Mouse (Mus musculus): ENCODE results near the gene 1700008O03Rik. TPM values are rescaled to one million over a fixed set of nuclear protein-coding genes. Genes with fewer than 3 reads are reported as not detected.

Gene 1700008O03Rik
- total and polyA plus RNA-seq, 3 experiments: 0.95 TPM; not detected in 2

DNA sequence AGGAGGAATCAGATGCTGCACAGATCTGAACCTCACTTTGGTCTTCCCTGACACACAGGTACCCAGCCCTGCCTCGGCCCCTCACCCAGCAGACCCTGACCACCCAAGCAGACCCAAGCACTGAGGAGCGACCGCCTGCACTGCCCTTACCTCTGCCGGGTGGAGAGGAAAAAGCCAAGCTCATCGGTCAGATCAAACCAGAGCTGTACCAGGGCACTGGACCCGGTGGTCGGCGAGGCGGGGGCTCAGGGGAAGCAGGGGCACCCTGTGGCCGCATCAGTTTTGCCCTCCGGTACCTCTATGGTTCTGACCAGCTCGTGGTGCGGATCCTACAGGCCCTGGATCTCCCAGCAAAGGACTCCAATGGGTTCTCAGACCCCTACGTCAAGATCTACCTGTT, 6.7 kb upstream of the 1700008O03Rik start:
- no peaks in the 10 kb centered on the region for H3K27me3 ChIP-seq (ENCODE audit: control insufficient read depth in 1 of 2, insufficient read depth in 2 of 2, low read length in 2 of 2)
- no peak for DNase-seq (ENCODE audit: low read depth, low spot score)
- H3K27ac ChIP-seq (ENCODE audit: control insufficient read depth, low read depth, low read length): no peak overlapping the region
- no peak overlapping the region for H3K9ac ChIP-seq (ENCODE audit: control insufficient read depth, low read depth, low read length, poor library complexity, severe bottlenecking)
- no peak overlapping the region for H3K4me3 ChIP-seq (ENCODE audit: control insufficient read depth in 1 of 2, insufficient read depth in 1 of 2, low read depth in 2 of 2, low read length in 2 of 2)
- no peaks in the 10 kb centered on the region for H3K79me2 ChIP-seq (ENCODE audit: control insufficient read depth, insufficient read depth, low read length, poor library complexity)
- no peak for TF ChIP-seq ELF1 (IDR thresholded peaks at IDR 0.05; ENCODE audit: low read depth, low read length)
- no peak for TF ChIP-seq E2F4 (IDR thresholded peaks at IDR 0.05; ENCODE audit: borderline replicate concordance, low read depth, low read length)
- TF ChIP-seq RCOR1 (IDR thresholded peaks at IDR 0.05; ENCODE audit: low read depth, low read length): no peak
- no peak for TF ChIP-seq UBTF (IDR thresholded peaks at IDR 0.05; ENCODE audit: borderline replicate concordance, insufficient read depth, low read depth, low read length)
- TF ChIP-seq MAX (IDR thresholded peaks at IDR 0.05; ENCODE audit: low read length): no peak
- no peak for TF ChIP-seq CHD1 (IDR thresholded peaks at IDR 0.05; ENCODE audit: low read depth, low read length)
- TF ChIP-seq TCF12 (IDR thresholded peaks at IDR 0.05; ENCODE audit: low read depth, low read length): no peak
- TF ChIP-seq SIN3A (IDR thresholded peaks at IDR 0.05; ENCODE audit: low read length): no peak
- no peak for TF ChIP-seq KAT2A (conservative IDR thresholded peaks at IDR 0.05; ENCODE audit: low read depth, low read length)
- no peak for TF ChIP-seq ZC3H11A (IDR thresholded peaks at IDR 0.05; ENCODE audit: low read depth, low read length)
- TF ChIP-seq EP300 (IDR thresholded peaks at IDR 0.05; ENCODE audit: low read depth in 1 of 2, low read length in 2 of 2): no peak
- TF ChIP-seq GABPA (IDR thresholded peaks at IDR 0.05; ENCODE audit: low read depth, low read length): no peak
- no peak for TF ChIP-seq POLR2A (IDR thresholded peaks at IDR 0.05; ENCODE audit: control insufficient read depth in 1 of 2, insufficient read depth in 1 of 2, low read depth in 1 of 2, low read length in 2 of 2, poor library complexity in 1 of 2)
- no peaks in the 10 kb centered on the region for H3K9me3 ChIP-seq (replicated peaks; ENCODE audit: insufficient read depth, low read length)
- no peaks in the 10 kb centered on the region for H3K36me3 ChIP-seq (ENCODE audit: control insufficient read depth in 1 of 2, insufficient read depth in 2 of 2, low read length in 2 of 2)
- no peaks in the 10 kb centered on the region for H3K4me1 ChIP-seq (ENCODE audit: control insufficient read depth in 1 of 2, insufficient read depth in 2 of 2, low read length in 2 of 2)

DNA sequence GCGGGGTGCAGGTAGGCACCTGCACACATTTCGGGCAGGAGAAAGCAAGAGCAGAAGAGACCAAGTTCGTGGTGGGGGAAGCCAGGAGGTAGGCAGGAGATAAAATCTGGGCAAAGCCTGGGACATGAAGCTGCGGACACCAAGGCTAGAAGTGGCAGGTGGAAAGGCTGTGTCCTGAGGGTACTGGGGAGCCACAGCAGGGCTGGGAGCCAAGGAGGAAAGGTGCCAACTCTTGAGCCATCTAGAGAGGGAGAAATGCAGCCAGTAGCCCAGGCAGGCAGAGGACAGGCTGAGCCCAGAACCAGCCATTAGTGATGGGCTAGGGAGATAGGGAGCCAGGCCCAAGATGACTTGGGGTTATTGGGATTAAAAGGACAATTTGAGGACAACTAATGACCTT, 6.2 kb upstream of the 1700008O03Rik start:
- Histone ChIP-seq H3K9ac (ENCODE audit: control insufficient read depth, low read depth, low read length, poor library complexity, severe bottlenecking) (no peak overlapping the region), H3K79me2 (ENCODE audit: control insufficient read depth, insufficient read depth, low read length, poor library complexity) (no peaks in the 10 kb centered on the region), H3K4me3 (ENCODE audit: control insufficient read depth in 1 of 2, insufficient read depth in 1 of 2, low read depth in 2 of 2, low read length in 2 of 2) (no peak overlapping the region), H3K4me1 (ENCODE audit: control insufficient read depth in 1 of 2, insufficient read depth in 2 of 2, low read length in 2 of 2) (no peaks in the 10 kb centered on the region), H3K36me3 (ENCODE audit: control insufficient read depth in 1 of 2, insufficient read depth in 2 of 2, low read length in 2 of 2) (no peaks in the 10 kb centered on the region), H3K27ac (ENCODE audit: control insufficient read depth, low read depth, low read length) (no peak overlapping the region), H3K9me3 (replicated peaks; ENCODE audit: insufficient read depth, low read length) (no peaks in the 10 kb centered on the region), H3K27me3 (ENCODE audit: control insufficient read depth in 1 of 2, insufficient read depth in 2 of 2, low read length in 2 of 2) (no peaks in the 10 kb centered on the region)
- TF ChIP-seq NRF1 (IDR thresholded peaks at IDR 0.05; ENCODE audit: insufficient read depth, low read depth, low read length, poor library complexity, severe bottlenecking) (no peak), TAL1 (IDR thresholded peaks at IDR 0.05; ENCODE audit: low read length) (no peak)
- DNase-seq (ENCODE audit: low read depth, low spot score): no peak

DNA sequence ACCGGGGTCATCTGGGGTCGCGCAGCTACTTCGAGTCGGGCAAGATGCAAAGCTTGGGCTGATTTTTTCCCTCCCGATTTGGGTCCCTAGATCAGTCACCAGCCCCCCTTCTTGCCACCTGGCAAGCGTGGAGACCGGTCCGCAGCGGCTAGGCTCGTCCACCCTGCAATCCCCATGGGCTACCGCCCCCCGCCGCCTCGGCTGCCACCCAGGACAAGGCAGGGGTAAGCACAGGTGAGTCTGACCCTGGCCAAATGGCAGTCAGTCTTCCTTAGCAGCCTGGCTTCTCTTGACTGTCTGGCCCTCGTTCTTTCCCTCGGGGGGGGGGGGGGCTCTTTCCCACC, 932 bp downstream of the 1700008O03Rik start:
- Histone ChIP-seq H3K79me2 (ENCODE audit: control insufficient read depth, insufficient read depth, low read length, poor library complexity) (no peaks in the 10 kb centered on the region), H3K9me3 (replicated peaks; ENCODE audit: insufficient read depth, low read length) (no peaks in the 10 kb centered on the region), H3K36me3 (ENCODE audit: control insufficient read depth in 1 of 2, insufficient read depth in 2 of 2, low read length in 2 of 2) (no peaks in the 10 kb centered on the region), H3K9ac (ENCODE audit: control insufficient read depth, low read depth, low read length, poor library complexity, severe bottlenecking) (no peak overlapping the region), H3K4me1 (ENCODE audit: control insufficient read depth in 1 of 2, insufficient read depth in 2 of 2, low read length in 2 of 2) (no peaks in the 10 kb centered on the region), H3K27me3 (ENCODE audit: control insufficient read depth in 1 of 2, insufficient read depth in 2 of 2, low read length in 2 of 2) (peaks cover 0 to 1% of the 10 kb centered on the region in 2 experiments; a peak in 1 of 4 replicates), H3K4me3 (ENCODE audit: control insufficient read depth in 1 of 2, insufficient read depth in 1 of 2, low read depth in 2 of 2, low read length in 2 of 2) (no peak overlapping the region), H3K27ac (ENCODE audit: control insufficient read depth, low read depth, low read length) (no peak overlapping the region)
- TF ChIP-seq MYB (IDR thresholded peaks at IDR 0.05; ENCODE audit: low read depth, low read length) (no peak), ELF1 (IDR thresholded peaks at IDR 0.05; ENCODE audit: low read depth, low read length) (no peak), JUND (IDR thresholded peaks at IDR 0.05; ENCODE audit: low read depth, low read length) (no peak), ETS1 (IDR thresholded peaks at IDR 0.05; ENCODE audit: low read depth, low read length) (no peak), UBTF (IDR thresholded peaks at IDR 0.05; ENCODE audit: borderline replicate concordance, insufficient read depth, low read depth, low read length) (no peak), ZMIZ1 (IDR thresholded peaks at IDR 0.05; ENCODE audit: low read depth, low read length) (no peak), MAFK (IDR thresholded peaks at IDR 0.05; ENCODE audit: borderline replicate concordance, low read depth, low read length) (no peak), MYC (IDR thresholded peaks at IDR 0.05; ENCODE audit: low read depth, low read length) (no peak)
- DNase-seq (ENCODE audit: low read depth, low spot score): no peak
